Mouse (Mus musculus) lung, embryonic 14.5 days (tissue): ENCODE measurements around the gene C330007P06Rik. TPM values are rescaled to one million over a fixed set of nuclear protein-coding genes. Genes with fewer than 3 reads are reported as not detected.

Source experiments
- ATAC-seq: fragments of 200-750 bp; cut with Nextera tagmentation; 2 replicates; pipeline ENCODE4 v1.8.0; 2017; ENCODE audit warnings: mild to moderate bottlenecking, moderate TSS enrichment, moderate library complexity; ENCODE audit not compliant: insufficient read depth
- DNase-seq: peaks from one replicate; pipeline ENCODE4 v3.0.0-alpha.2; 2015
- H3K27ac ChIP-seq: fragments of 300-500 bp; sonication (generic); 2 replicates; pipeline ENCODE4 v1.5.1; 2014; ENCODE audit warnings: low read depth, mild to moderate bottlenecking, moderate library complexity
- H3K27me3 ChIP-seq: fragments of 300-500 bp; sonication (generic); 2 replicates; pipeline ENCODE4 v1.6.1; 2014; ENCODE audit warnings: low read length, control low read depth; ENCODE audit not compliant: insufficient read depth
- H3K36me3 ChIP-seq: fragments of 300-500 bp; sonication (generic); 2 replicates; pipeline ENCODE4 v1.6.1; 2014; ENCODE audit warnings: control low read depth; ENCODE audit not compliant: insufficient read depth
- H3K4me1 ChIP-seq: fragments of 300-500 bp; sonication (generic); 2 replicates; pipeline ENCODE4 v1.6.1; 2014; ENCODE audit warnings: antibody characterized with exemption, control low read depth; ENCODE audit not compliant: insufficient read depth
- H3K4me2 ChIP-seq: fragments of 300-500 bp; sonication (generic); 2 replicates; pipeline ENCODE4 v1.6.1; 2014; ENCODE audit warnings: mild to moderate bottlenecking
- H3K4me3 ChIP-seq: fragments of 300-500 bp; sonication (generic); 2 replicates; pipeline ENCODE4 v1.5.1; 2014; ENCODE audit warnings: low read depth, low read length
- H3K9ac ChIP-seq: fragments of 300-500 bp; sonication (generic); 2 replicates; pipeline ENCODE4 v1.6.1; 2014
- H3K9me3 ChIP-seq: fragments of 300-500 bp; sonication (generic); 2 replicates; pipeline ENCODE4 v1.6.1; 2016; ENCODE audit warnings: low read depth, low read length, control low read depth
- CTCF ChIP-seq: IDR thresholded peaks from 2 replicates; pipeline ENCODE4 v1.5.1; 2016; ENCODE audit warnings: antibody characterized with exemption, low read depth
- whole genome bisulfite sequencing: fragments of 180-500 bp; shearing (Covaris S2); extraction: QIAGEN DNeasy Blood & Tissue Kit; methylation state at CpG from one replicate; pipeline ENCODE4 v1.1.7; 2014; 5-methylcytosine and 5-hydroxymethylcytosine counted together
- polyA plus RNA-seq: library from polyadenylated mRNA; unstranded; fragments of >200 nt; fragmentation: Nextera tagmentation; extraction: Ambion mirVana; gene quantifications from 2 replicates; pipeline ENCODE4 v1.2.1, GENCODE M21; 2014

C330007P06Rik gene
- polyA plus RNA-seq, 1 experiment from 2014 or later, result 37.9 TPM

DNA sequence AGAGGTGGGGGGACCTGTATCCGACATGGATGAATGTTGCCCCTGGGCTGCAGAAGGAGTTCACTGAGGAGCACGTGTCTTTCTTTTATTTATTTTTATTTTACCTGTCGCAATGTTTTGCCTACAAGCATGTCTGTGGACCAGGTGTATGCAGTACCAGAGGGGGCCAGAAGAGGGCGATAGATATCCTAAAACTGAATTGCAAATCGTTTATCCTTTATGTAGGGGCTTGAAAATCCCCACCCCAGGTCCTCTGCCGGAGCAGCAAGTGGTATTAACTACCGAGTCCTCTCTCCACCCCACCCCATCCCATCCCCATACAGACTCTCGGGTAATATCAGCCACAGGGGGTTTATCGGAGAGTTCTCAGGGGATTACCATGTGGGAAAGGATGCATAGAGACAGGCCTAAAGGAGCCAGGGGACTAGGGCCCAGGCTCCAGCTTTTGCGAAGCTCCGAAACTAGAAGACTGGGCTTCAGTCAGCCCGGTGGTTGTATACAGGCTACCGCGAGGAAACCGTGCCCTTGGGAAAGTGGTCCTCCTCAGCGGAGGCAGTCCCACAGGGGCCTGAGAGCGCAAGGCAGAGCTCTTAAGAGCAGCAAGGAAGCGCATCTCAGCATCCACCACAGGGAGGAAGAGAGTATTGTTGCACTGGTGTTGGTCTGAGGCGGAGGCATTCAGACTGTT is 40.4 kb downstream of the C330007P06Rik start:
- Histone ChIP-seq H3K4me3 (0 out of 2 replicates have a peak overlapping the region, but pooled peaks have one; percentile 6), H3K4me1 (no peaks in the 10 kb centered on the region), H3K9ac (peak overlapping the region; percentile 26; the same call in 1 of the 2 replicates), H3K4me2 (peak overlapping the region; percentile 47; the same call in 1 of the 2 replicates), H3K27ac (no peak overlapping the region), H3K9me3 (no peaks in the 10 kb centered on the region), H3K36me3 (no peaks in the 10 kb centered on the region), H3K27me3 (no peaks in the 10 kb centered on the region)
- peak; percentile 72 for TF ChIP-seq CTCF
- WGBS, result 26% methylated on average over 19 of the region's 19 CpGs
- no peak for ATAC-seq
- DNase-seq, result peak; percentile 83

- Histone ChIP-seq H3K9me3 (no peaks in the 10 kb centered on the region), H3K4me2 (no peak overlapping the region), H3K36me3 (no peaks in the 10 kb centered on the region), H3K4me3 (no peak overlapping the region), H3K4me1 (no peaks in the 10 kb centered on the region), H3K27me3 (no peaks in the 10 kb centered on the region), H3K27ac (no peak overlapping the region), H3K9ac (no peak overlapping the region)
- DNase-seq (peak; percentile 60), ATAC-seq (peak; percentile 83)
- no peak for TF ChIP-seq CTCF
- WGBS, result 45% methylated on average over 4 of the region's 4 CpGs
Measured at GRCm38 (mm10) chrX:36831632-36832031, 42.3 kb downstream of the C330007P06Rik start.

- ATAC-seq, result no peak
- H3K27ac ChIP-seq, result no peak overlapping the region
- H3K9me3 ChIP-seq, result no peaks in the 10 kb centered on the region
- no peak overlapping the region for H3K4me2 ChIP-seq
- H3K36me3 ChIP-seq, result no peaks in the 10 kb centered on the region
- no peaks in the 10 kb centered on the region for H3K27me3 ChIP-seq
- H3K9ac ChIP-seq, result no peak overlapping the region
- DNase-seq, result peak; percentile 81
- no peaks in the 10 kb centered on the region for H3K4me1 ChIP-seq
- WGBS, result 28% methylated on average over 5 of the region's 5 CpGs
- H3K4me3 ChIP-seq, result no peak overlapping the region
- peak; percentile 52 for TF ChIP-seq CTCF
Measured at GRCm38 (mm10) chrX:36830271-36830670, 43.6 kb downstream of the C330007P06Rik start.

GRCm38 (mm10) chrX:36826873-36827272 is 47.0 kb downstream of the C330007P06Rik start:
- WGBS, result 82% methylated on average over 5 of the region's 5 CpGs
- no peak overlapping the region for H3K4me2 ChIP-seq
- no peak overlapping the region for H3K27ac ChIP-seq
- no peak for DNase-seq
- no peak for ATAC-seq
- no peaks in the 10 kb centered on the region for H3K27me3 ChIP-seq
- no peak for TF ChIP-seq CTCF
- no peak overlapping the region for H3K4me3 ChIP-seq
- H3K36me3 ChIP-seq, result no peaks in the 10 kb centered on the region
- no peaks in the 10 kb centered on the region for H3K4me1 ChIP-seq
- H3K9me3 ChIP-seq, result no peaks in the 10 kb centered on the region
- no peak overlapping the region for H3K9ac ChIP-seq

DNA sequence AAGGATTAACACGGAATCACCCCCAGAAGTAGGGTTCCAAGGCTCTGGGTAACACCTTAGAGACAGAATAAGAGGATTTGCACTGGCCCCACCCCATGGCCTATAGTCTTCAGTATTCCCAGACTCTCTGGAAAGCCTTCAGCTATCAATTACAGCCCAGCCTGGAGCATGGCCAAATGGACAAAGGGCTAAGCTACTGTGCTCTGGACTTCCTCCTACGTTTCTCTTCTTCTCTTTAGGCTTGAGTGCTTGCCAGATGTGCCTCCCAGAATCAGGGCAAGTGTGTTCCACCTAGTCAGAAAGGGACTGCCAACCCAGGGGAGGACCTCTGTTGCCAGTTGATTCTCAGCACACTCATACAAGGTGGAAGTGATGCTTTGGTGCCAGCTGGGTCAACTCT is 48.9 kb downstream of the C330007P06Rik start:
- Histone ChIP-seq H3K4me3 (no peak overlapping the region), H3K9me3 (no peaks in the 10 kb centered on the region), H3K27ac (no peak overlapping the region), H3K4me1 (no peaks in the 10 kb centered on the region), H3K9ac (no peak overlapping the region), H3K4me2 (no peak overlapping the region), H3K36me3 (no peaks in the 10 kb centered on the region), H3K27me3 (no peaks in the 10 kb centered on the region)
- no peak for TF ChIP-seq CTCF
- DNase-seq (no peak), ATAC-seq (no peak)
- WGBS, result 50% methylated on average over 2 of the region's 2 CpGs

DNA sequence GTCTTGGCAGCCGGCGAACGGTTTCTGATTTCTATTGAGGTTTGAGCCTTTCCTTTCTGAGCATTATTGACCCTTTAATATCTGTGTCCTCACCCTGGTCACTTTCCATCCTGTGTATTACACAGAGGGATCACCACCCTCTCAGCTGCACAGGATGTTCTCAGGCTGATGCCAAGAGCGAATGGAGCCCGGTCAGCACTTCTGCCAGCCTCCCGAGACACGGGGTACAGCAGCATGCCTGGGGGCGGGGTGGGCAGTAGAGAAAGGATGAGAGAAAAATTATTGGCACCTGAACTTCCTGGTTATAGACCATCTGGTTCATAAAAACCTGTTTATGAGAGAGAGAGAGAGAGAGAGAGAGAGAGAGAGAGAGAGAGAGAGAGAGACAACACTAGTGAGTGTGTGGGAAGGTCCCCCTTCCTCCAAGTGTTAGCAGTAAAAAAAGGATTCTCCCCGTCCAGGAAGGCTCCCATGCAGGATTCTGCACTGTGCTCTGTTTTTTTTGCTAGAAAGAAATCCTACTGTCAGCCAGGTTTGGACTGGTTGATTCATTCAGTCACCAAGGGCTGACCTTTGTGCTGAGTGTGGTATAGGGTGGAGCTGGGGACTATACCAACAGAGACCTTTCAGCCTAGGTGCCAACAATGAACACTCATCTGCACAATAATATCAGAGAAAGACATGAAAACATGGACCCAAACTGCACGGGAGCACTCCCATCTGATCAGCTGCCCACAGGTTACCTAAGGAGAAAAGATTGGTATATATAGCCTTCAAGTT is 49.8 kb downstream of the C330007P06Rik start:
- Histone ChIP-seq H3K4me3 (no peak overlapping the region), H3K27me3 (no peaks in the 10 kb centered on the region), H3K36me3 (no peaks in the 10 kb centered on the region), H3K9ac (no peak overlapping the region), H3K27ac (no peak overlapping the region), H3K4me2 (no peak overlapping the region), H3K9me3 (no peaks in the 10 kb centered on the region), H3K4me1 (no peaks in the 10 kb centered on the region)
- ATAC-seq, result no peak
- no peak for DNase-seq
- 81% methylated on average over 10 of the region's 10 CpGs for WGBS
- TF ChIP-seq CTCF, result no peak

DNA sequence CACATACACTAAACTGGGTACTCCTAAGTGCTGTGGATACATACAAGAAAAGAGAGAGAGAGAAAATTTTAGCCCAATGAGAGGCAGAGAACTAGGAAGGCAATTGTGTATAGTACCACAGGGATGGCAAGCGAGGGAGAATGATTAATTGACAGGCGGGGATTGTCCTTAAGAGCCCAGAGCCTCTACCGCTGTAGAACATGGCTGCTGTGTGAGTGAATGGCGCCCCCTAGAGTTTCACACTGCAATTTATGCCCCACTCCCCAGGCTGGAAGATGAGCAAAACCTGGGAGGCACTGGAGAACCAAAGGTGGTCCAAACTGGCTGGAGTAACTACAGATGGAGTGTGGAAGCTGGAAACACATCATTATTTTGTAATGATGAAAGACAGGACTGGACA is 53.7 kb downstream of the C330007P06Rik start:
- no peaks in the 10 kb centered on the region for H3K9me3 ChIP-seq
- ATAC-seq (peak; percentile 38; the same call in 1 of the 2 replicates), DNase-seq (peak; percentile 64)
- no peak overlapping the region for H3K4me3 ChIP-seq
- no peak overlapping the region for H3K9ac ChIP-seq
- no peak overlapping the region for H3K27ac ChIP-seq
- TF ChIP-seq CTCF, result peak; percentile 74
- WGBS, result 22% methylated on average over 4 of the region's 4 CpGs
- H3K4me2 ChIP-seq, result no peak overlapping the region
- H3K4me1 ChIP-seq, result no peaks in the 10 kb centered on the region
- no peaks in the 10 kb centered on the region for H3K27me3 ChIP-seq
- H3K36me3 ChIP-seq, result no peaks in the 10 kb centered on the region
